Mouse (Mus musculus) urinary bladder, postnatal 10 days (tissue): ENCODE data around the gene Mog.
"Not testable (repeated sequence)": the region's sequence is repeated elsewhere in the genome, so short reads cannot be mapped to it uniquely, and the experiment has no call there.

ENCODE experiments used
- DNase-seq: peaks from one replicate; pipeline ENCODE4 v3.0.0; 2022; ENCODE audit warnings: low spot score

Mog gene

GRCm38 (mm10) chr17:36994528-36994927 lies 28.7 kb downstream of the Mog start:
- no peak for DNase-seq

GRCm38 (mm10) chr17:36993770-36994325 lies 29.4 kb downstream of the Mog start:
- DNase-seq: no peak

- no peak for DNase-seq
Measured at GRCm38 (mm10) chr17:36992336-36993104, 30.7 kb downstream of the Mog start.

- not testable (repeated sequence) for DNase-seq
Measured at GRCm38 (mm10) chr17:36990630-36991029, 32.6 kb downstream of the Mog start.

- DNase-seq: no peak
Measured at GRCm38 (mm10) chr17:36989437-36989836, 33.8 kb downstream of the Mog start, which contains the start of gene H2-M5. TSS of gene H2-M5 (minus strand) at chr17:36989537.

- no peak for DNase-seq
Measured at GRCm38 (mm10) chr17:36988475-36988874, 34.7 kb downstream of the Mog start.

- no peak for DNase-seq
Measured at GRCm38 (mm10) chr17:36982253-36983155, 40.7 kb downstream of the Mog start.

- DNase-seq: no peak
Measured at GRCm38 (mm10) chr17:36981845-36982244, 41.4 kb downstream of the Mog start.

- no peak for DNase-seq
Measured at GRCm38 (mm10) chr17:36981221-36981813, 41.9 kb downstream of the Mog start, which contains the start of gene 2410137M14Rik. TSS of gene 2410137M14Rik (minus strand) at chr17:36981237.

- no peak for DNase-seq
Measured at GRCm38 (mm10) chr17:36973271-36973787, 49.9 kb downstream of the Mog start.

GRCm38 (mm10) chr17:36972791-36973190 lies 50.4 kb downstream of the Mog start:
- DNase-seq: no peak

- DNase-seq: no peak
Measured at GRCm38 (mm10) chr17:36971172-36971850, 51.9 kb downstream of the Mog start.

- DNase-seq: no peak
Measured at GRCm38 (mm10) chr17:36970316-36970890, 52.8 kb downstream of the Mog start.

- no peak for DNase-seq
Measured at GRCm38 (mm10) chr17:36966875-36967274, 56.3 kb downstream of the Mog start.

- DNase-seq: no peak
Measured at GRCm38 (mm10) chr17:36961125-36961524, 62.1 kb downstream of the Mog start.
